In the genomic region with DNA sequence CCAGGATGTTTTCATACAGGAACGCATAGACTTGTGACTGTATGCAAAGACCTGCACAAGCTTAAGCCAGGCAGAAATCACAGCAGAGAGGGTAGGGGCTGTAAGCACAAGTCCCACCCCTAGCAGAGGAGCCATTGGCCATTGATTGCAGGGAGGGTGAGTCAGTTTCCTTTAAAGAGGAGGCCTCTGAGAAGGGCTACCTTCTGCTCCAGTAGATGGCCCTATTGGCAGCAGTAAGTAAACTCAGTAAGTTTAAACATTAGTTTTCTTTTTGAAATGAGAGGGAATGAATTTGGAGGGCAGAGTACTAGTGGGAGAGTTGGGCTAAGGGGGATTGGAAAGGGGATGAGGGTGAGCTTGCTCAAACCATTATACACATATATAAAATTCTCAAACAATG, we compare ENCODE assay signal across 23 mouse cellular contexts.
A peak's percentile ranks its signal among the peaks of the same experiment; 100 is the strongest.
DNase-seq lines count a peak whose midpoint lies in the region; ATAC-seq and TF ChIP-seq lines count a peak whose summit lies in the region.
"Had no signal": no experiment of that assay in that cellular context is flagged by ENCODE, and none has a peak within 500 bp of the region (broad histone marks: within the 10 kb centered on the region; RNA-seq: fewer than 3 reads in every experiment).

No protein-coding gene starts in this region.

- H3K4me3 ChIP-seq in left cerebral cortex, adult 2 months: no peak overlapping the region
- H3K4me3 ChIP-seq in neural tube, embryonic 15.5 days (replicated peaks): no peak overlapping the region
- no peak overlapping the region for H3K4me3 ChIP-seq in stomach, postnatal 0 days (ENCODE audit: low read depth, low read length)
- H3K4me3 ChIP-seq: embryonic facial prominence, embryonic 12.5 days; limb, embryonic 12.5 days; liver, embryonic 12.5 days; midbrain, embryonic 12.5 days had no signal

- no peak overlapping the region for H3K4me2 ChIP-seq in neural tube, embryonic 15.5 days
- H3K4me2 ChIP-seq in stomach, postnatal 0 days (replicated peaks; ENCODE audit: low read depth): no peak overlapping the region
- H3K4me2 ChIP-seq: embryonic facial prominence, embryonic 12.5 days; hindbrain, embryonic 14.5 days; limb, embryonic 12.5 days; liver, embryonic 12.5 days; midbrain, embryonic 12.5 days had no signal

- 0 out of 2 replicates have a peak, but pooled peaks cover 4% of the 10 kb centered on the region for H3K9me3 ChIP-seq in neural tube, embryonic 15.5 days (replicated peaks)
- no peaks in the 10 kb centered on the region for H3K9me3 ChIP-seq in stomach, postnatal 0 days (ENCODE audit: control insufficient read depth, low read length)
- H3K9me3 ChIP-seq: embryonic facial prominence, embryonic 12.5 days had no signal

- 89% methylated on average over 1 of the region's 1 CpGs for WGBS in neural tube, embryonic 15.5 days
- 60% methylated on average over 1 of the region's 1 CpGs for WGBS in stomach, postnatal 0 days

- no peak overlapping the region for H3K9ac ChIP-seq in neural tube, embryonic 15.5 days (replicated peaks)
- no peak overlapping the region for H3K9ac ChIP-seq in stomach, postnatal 0 days (ENCODE audit: low read length)
- H3K9ac ChIP-seq: embryonic facial prominence, embryonic 12.5 days; hindbrain, embryonic 14.5 days; limb, embryonic 12.5 days; liver, embryonic 12.5 days; midbrain, embryonic 12.5 days had no signal

- TF ChIP-seq EP300 in stomach, postnatal 0 days (optimal IDR thresholded peaks at IDR 0.05): no peak

- no peaks in the 10 kb centered on the region for H3K36me3 ChIP-seq in neural tube, embryonic 15.5 days
- no peaks in the 10 kb centered on the region for H3K36me3 ChIP-seq in stomach, postnatal 0 days (ENCODE audit: control insufficient read depth, insufficient read depth, low read length)
- H3K36me3 ChIP-seq: embryonic facial prominence, embryonic 12.5 days; limb, embryonic 12.5 days; liver, embryonic 12.5 days; midbrain, embryonic 12.5 days had no signal

- no peaks in the 10 kb centered on the region for H3K27me3 ChIP-seq in neural tube, embryonic 15.5 days (replicated peaks)
- no peaks in the 10 kb centered on the region for H3K27me3 ChIP-seq in stomach, postnatal 0 days (ENCODE audit: control insufficient read depth, insufficient read depth, low read length)
- H3K27me3 ChIP-seq: embryonic facial prominence, embryonic 12.5 days; liver, embryonic 12.5 days; midbrain, embryonic 12.5 days had no signal

- no peak overlapping the region for H3K27ac ChIP-seq in left cerebral cortex, adult 2 months
- H3K27ac ChIP-seq in neural tube, embryonic 15.5 days (replicated peaks): no peak overlapping the region
- H3K27ac ChIP-seq in stomach, postnatal 0 days (replicated peaks): no peak overlapping the region
- H3K27ac ChIP-seq: embryonic facial prominence, embryonic 12.5 days; hindbrain, embryonic 14.5 days; limb, embryonic 12.5 days; liver, embryonic 12.5 days; midbrain, embryonic 12.5 days had no signal

- DNase-seq in frontal cortex, adult 2 months (ENCODE audit: extremely low spot score in 1 of 2, low spot score in 1 of 2): no peak
- no peak for DNase-seq in left cerebral cortex, adult 2 months (ENCODE audit: extremely low spot score in 1 of 2, low spot score in 2 of 2)
- no peak for DNase-seq in left cerebral cortex, adult 11 months (ENCODE audit: low spot score)
- DNase-seq in neural tube, embryonic 10.5 days (ENCODE audit: extremely low spot score, low spot score): peak; percentile 9
- no peak for DNase-seq in stomach, postnatal 0 days (ENCODE audit: low spot score)
- DNase-seq: B cell, adult 2 months; cerebellum, adult 18-20 months; cerebellum, postnatal 14 days; gastrocnemius, postnatal 14 days; heart, adult 11 months; heart, postnatal 36 days; kidney, adult 9 months; kidney, postnatal 36 days; lung, adult 2 months had no signal

- peak; percentile 50; the same call in 1 of the 2 replicates for ATAC-seq in frontal cortex, adult (ENCODE audit: low TSS enrichment)
- no peak for ATAC-seq in neural tube, embryonic 15.5 days (ENCODE audit: low FRiP score)
- no peak for ATAC-seq in stomach, postnatal 0 days (ENCODE audit: low FRiP score, low TSS enrichment)
- no peak for ATAC-seq in erythroblast, adult 5-6 weeks (replicated peaks; ENCODE audit: low FRiP score, poor library complexity, severe bottlenecking)
- ATAC-seq: forebrain, embryonic 14.5 days; liver, embryonic 12.5 days had no signal

- intact Hi-C loops in left cerebral cortex, adult 2 months (cut with DNase I): no loop called here

- peak; percentile 19 for TF ChIP-seq CTCF in left cerebral cortex, adult 2 months (IDR thresholded peaks at IDR 0.05)
- peak; percentile 31; the same call in 1 of the 2 replicates for TF ChIP-seq CTCF in stomach, postnatal 0 days (IDR thresholded peaks at IDR 0.05; ENCODE audit: low read depth)

- H3K4me1 ChIP-seq in neural tube, embryonic 15.5 days: peaks cover 16% of the 10 kb centered on the region
- H3K4me1 ChIP-seq in stomach, postnatal 0 days (replicated peaks; ENCODE audit: control insufficient read depth, insufficient read depth): peaks cover 14% of the 10 kb centered on the region
